Mouse (Mus musculus) small intestine, adult 2 months (tissue): ENCODE data around the gene Fbxo48.

ENCODE experiments used
- CTCF ChIP-seq: fragments of 200-500 bp; IDR thresholded peaks from 2 replicates; pipeline ENCODE4 v1.5.1; 2012; ENCODE audit warnings: low read depth, mild to moderate bottlenecking, control low read depth, inconsistent platforms, low read length, moderate library complexity, mixed read lengths; ENCODE audit not compliant: insufficient replicate concordance, insufficient read length; ENCODE audit errors: extremely low read depth
- POLR2A ChIP-seq: fragments of 200-500 bp; IDR thresholded peaks from 2 replicates; pipeline ENCODE4 v1.6.1; 2012; ENCODE audit warnings: low read depth, mild to moderate bottlenecking, control low read depth, inconsistent platforms, low read length, moderate library complexity

- TF ChIP-seq POLR2A (no peak), CTCF (no peak)
Measured at GRCm38 (mm10) chr11:16996818-16997217, 45.6 kb downstream of the Fbxo48 start.
